Mouse (Mus musculus): ENCODE results near the gene Zfp296.
A peak's percentile ranks its signal among the peaks of the same experiment; 100 is the strongest.

GRCm38 (mm10) chr7:19619004-19619801 lies 42.1 kb downstream of the Zfp296 start:
- TF ChIP-seq CTCF (IDR thresholded peaks at IDR 0.05; ENCODE audit: low read depth) (peak; percentile 88), EP300 (IDR thresholded peaks at IDR 0.05; ENCODE audit: low read depth) (no peak)
